Mouse (Mus musculus): ENCODE results near the gene Foxred1. TPM values are rescaled to one million over a fixed set of nuclear protein-coding genes. Genes with fewer than 3 reads are reported as not detected.
A peak's percentile ranks its signal among the peaks of the same experiment; 100 is the strongest.

The Foxred1 gene
- polyA plus RNA-seq, 1 experiment from 2014 or later, result 21.3 TPM

- Histone ChIP-seq H3K27me3 (no peaks in the 10 kb centered on the region), H3K27ac (replicated peaks) (no peak overlapping the region), H3K36me3 (replicated peaks) (peaks cover 45% of the 10 kb centered on the region), H3K4me3 (replicated peaks) (no peak overlapping the region), H3K4me2 (no peak overlapping the region), H3K4me1 (replicated peaks) (no peaks in the 10 kb centered on the region), H3K9me3 (replicated peaks) (no peaks in the 10 kb centered on the region), H3K9ac (no peak overlapping the region)
- 85% methylated on average over 22 of the region's 22 CpGs for WGBS (ENCODE audit: insufficient replicate concordance)
- no peak for ATAC-seq (ENCODE audit: insufficient read depth)
Measured at GRCm38 (mm10) chr9:35188700-35189099, 22.2 kb downstream of the Foxred1 start.

- Histone ChIP-seq H3K4me3 (replicated peaks) (no peak overlapping the region), H3K4me1 (replicated peaks) (peaks cover 4% of the 10 kb centered on the region; the same call in 1 of the 2 replicates), H3K27me3 (no peaks in the 10 kb centered on the region), H3K9me3 (replicated peaks) (no peaks in the 10 kb centered on the region), H3K4me2 (no peak overlapping the region), H3K9ac (no peak overlapping the region), H3K27ac (replicated peaks) (no peak overlapping the region), H3K36me3 (replicated peaks) (peaks cover 45% of the 10 kb centered on the region)
- WGBS (ENCODE audit: insufficient replicate concordance), result 66% methylated on average over 10 of the region's 10 CpGs
- no peak for ATAC-seq (ENCODE audit: insufficient read depth)
Measured at GRCm38 (mm10) chr9:35187351-35187903, 23.4 kb downstream of the Foxred1 start.

- H3K4me2 ChIP-seq, result no peak overlapping the region
- peaks cover 41% of the 10 kb centered on the region for H3K36me3 ChIP-seq (replicated peaks)
- WGBS (ENCODE audit: insufficient replicate concordance), result 55% methylated on average over 4 of the region's 4 CpGs
- peaks cover 4% of the 10 kb centered on the region; the same call in 1 of the 2 replicates for H3K4me1 ChIP-seq (replicated peaks)
- no peak overlapping the region for H3K9ac ChIP-seq
- H3K27ac ChIP-seq (replicated peaks), result no peak overlapping the region
- no peaks in the 10 kb centered on the region for H3K27me3 ChIP-seq
- no peak overlapping the region for H3K4me3 ChIP-seq (replicated peaks)
- no peak for ATAC-seq (ENCODE audit: insufficient read depth)
- H3K9me3 ChIP-seq (replicated peaks), result no peaks in the 10 kb centered on the region
Measured at GRCm38 (mm10) chr9:35186430-35186829, 24.4 kb downstream of the Foxred1 start.

GRCm38 (mm10) chr9:35183359-35183758 is 27.5 kb downstream of the Foxred1 start:
- Histone ChIP-seq H3K27ac (replicated peaks) (no peak overlapping the region), H3K4me2 (no peak overlapping the region), H3K4me3 (replicated peaks) (no peak overlapping the region), H3K9me3 (replicated peaks) (no peaks in the 10 kb centered on the region), H3K27me3 (no peaks in the 10 kb centered on the region), H3K36me3 (replicated peaks) (peaks cover 12% of the 10 kb centered on the region; the same call in 1 of the 2 replicates), H3K9ac (no peak overlapping the region), H3K4me1 (replicated peaks) (peaks cover 4% of the 10 kb centered on the region; the same call in 1 of the 2 replicates)
- no peak for ATAC-seq (ENCODE audit: insufficient read depth)
- 23% methylated on average over 5 of the region's 5 CpGs for WGBS (ENCODE audit: insufficient replicate concordance)

GRCm38 (mm10) chr9:35182832-35183231 is 28.0 kb downstream of the Foxred1 start:
- WGBS (ENCODE audit: insufficient replicate concordance), result 30% methylated on average over 2 of the region's 2 CpGs
- Histone ChIP-seq H3K27ac (replicated peaks) (no peak overlapping the region), H3K4me1 (replicated peaks) (peaks cover 4% of the 10 kb centered on the region; the same call in 1 of the 2 replicates), H3K9ac (no peak overlapping the region), H3K36me3 (replicated peaks) (peaks cover 11% of the 10 kb centered on the region; the same call in 1 of the 2 replicates), H3K4me2 (no peak overlapping the region), H3K9me3 (replicated peaks) (no peaks in the 10 kb centered on the region), H3K4me3 (replicated peaks) (no peak overlapping the region), H3K27me3 (no peaks in the 10 kb centered on the region)
- no peak for ATAC-seq (ENCODE audit: insufficient read depth)

- 0 out of 2 replicates have a peak, but pooled peaks cover 5% of the 10 kb centered on the region for H3K36me3 ChIP-seq (replicated peaks)
- peak overlapping the region; percentile 75; the same call in 1 of the 2 replicates for H3K9ac ChIP-seq
- WGBS (ENCODE audit: insufficient replicate concordance), result 37% methylated on average over 14 of the region's 14 CpGs
- H3K27ac ChIP-seq (replicated peaks), result no peak overlapping the region; the same call in 1 of the 2 replicates
- peaks cover 40% of the 10 kb centered on the region for H3K4me1 ChIP-seq (replicated peaks)
- H3K4me3 ChIP-seq (replicated peaks), result peak overlapping the region; percentile 75
- peak overlapping the region; percentile 85 for H3K4me2 ChIP-seq
- no peaks in the 10 kb centered on the region for H3K27me3 ChIP-seq
- ATAC-seq (ENCODE audit: insufficient read depth), result no peak
- no peaks in the 10 kb centered on the region for H3K9me3 ChIP-seq (replicated peaks)
Measured at GRCm38 (mm10) chr9:35176124-35176659, 34.7 kb downstream of the Foxred1 start.

GRCm38 (mm10) chr9:35175251-35176123 is 35.4 kb downstream of the Foxred1 start, which contains the start of gene Dcps:
TSS of gene Dcps (minus strand) at chr9:35176061.
- ATAC-seq (ENCODE audit: insufficient read depth), result peak; percentile 99
- under 1% methylated on average over 38 of the region's 38 CpGs for WGBS (ENCODE audit: insufficient replicate concordance)
- no peaks in the 10 kb centered on the region for H3K9me3 ChIP-seq (replicated peaks)
- H3K4me1 ChIP-seq (replicated peaks), result peaks cover 40% of the 10 kb centered on the region
- H3K27ac ChIP-seq (replicated peaks), result peak within 1 kb of the TSS; percentile 88
- H3K27me3 ChIP-seq, result no peaks in the 10 kb centered on the region
- H3K4me3 ChIP-seq (replicated peaks), result peak within 1 kb of the TSS; percentile 75
- peak within 1 kb of the TSS; percentile 75 for H3K9ac ChIP-seq
- peaks cover 12% of the 10 kb centered on the region for H3K36me3 ChIP-seq (replicated peaks)
- peak within 1 kb of the TSS; percentile 85 for H3K4me2 ChIP-seq

GRCm38 (mm10) chr9:35173331-35173730 is 37.5 kb downstream of the Foxred1 start:
- Histone ChIP-seq H3K9ac (no peak overlapping the region), H3K27me3 (no peaks in the 10 kb centered on the region), H3K4me1 (replicated peaks) (peaks cover 40% of the 10 kb centered on the region), H3K36me3 (replicated peaks) (peaks cover 23% of the 10 kb centered on the region), H3K4me2 (no peak overlapping the region), H3K4me3 (replicated peaks) (no peak overlapping the region), H3K9me3 (replicated peaks) (no peaks in the 10 kb centered on the region), H3K27ac (replicated peaks) (0 out of 2 replicates have a peak overlapping the region, but pooled peaks have one; percentile 1)
- ATAC-seq (ENCODE audit: insufficient read depth), result no peak
- 60% methylated on average over 1 of the region's 1 CpGs for WGBS (ENCODE audit: insufficient replicate concordance)

- no peak for ATAC-seq (ENCODE audit: insufficient read depth)
- Histone ChIP-seq H3K27ac (replicated peaks) (no peak overlapping the region), H3K9me3 (replicated peaks) (no peaks in the 10 kb centered on the region), H3K4me2 (no peak overlapping the region), H3K4me3 (replicated peaks) (no peak overlapping the region), H3K36me3 (replicated peaks) (peaks cover 29% of the 10 kb centered on the region), H3K9ac (no peak overlapping the region), H3K27me3 (no peaks in the 10 kb centered on the region), H3K4me1 (replicated peaks) (peaks cover 37% of the 10 kb centered on the region)
- WGBS (ENCODE audit: insufficient replicate concordance), result 76% methylated on average over 7 of the region's 7 CpGs
Measured at GRCm38 (mm10) chr9:35170071-35170470, 40.8 kb downstream of the Foxred1 start.

GRCm38 (mm10) chr9:35166798-35167635 is 43.8 kb downstream of the Foxred1 start:
- H3K27ac ChIP-seq (replicated peaks), result peak overlapping the region; percentile 64
- H3K4me2 ChIP-seq, result no peak overlapping the region
- no peaks in the 10 kb centered on the region for H3K27me3 ChIP-seq
- H3K9ac ChIP-seq, result no peak overlapping the region
- peaks cover 41% of the 10 kb centered on the region for H3K36me3 ChIP-seq (replicated peaks)
- 65% methylated on average over 9 of the region's 9 CpGs for WGBS (ENCODE audit: insufficient replicate concordance)
- H3K9me3 ChIP-seq (replicated peaks), result no peaks in the 10 kb centered on the region
- H3K4me1 ChIP-seq (replicated peaks), result peaks cover 12% of the 10 kb centered on the region
- ATAC-seq (ENCODE audit: insufficient read depth), result no peak
- no peak overlapping the region for H3K4me3 ChIP-seq (replicated peaks)
